Mouse (Mus musculus) liver, postnatal 0 days (tissue): ENCODE results near the gene Zfp160.

Experiments used
- CTCF ChIP-seq: sonication (generic); IDR thresholded peaks from 2 replicates; pipeline ENCODE4 v1.5.1; 2016; ENCODE audit warnings: antibody characterized with exemption, low read depth
- EP300 ChIP-seq: IDR thresholded peaks from 2 replicates; pipeline ENCODE4 v1.6.1; 2016; ENCODE audit warnings: antibody characterized with exemption, low read depth, mild to moderate bottlenecking

DNA sequence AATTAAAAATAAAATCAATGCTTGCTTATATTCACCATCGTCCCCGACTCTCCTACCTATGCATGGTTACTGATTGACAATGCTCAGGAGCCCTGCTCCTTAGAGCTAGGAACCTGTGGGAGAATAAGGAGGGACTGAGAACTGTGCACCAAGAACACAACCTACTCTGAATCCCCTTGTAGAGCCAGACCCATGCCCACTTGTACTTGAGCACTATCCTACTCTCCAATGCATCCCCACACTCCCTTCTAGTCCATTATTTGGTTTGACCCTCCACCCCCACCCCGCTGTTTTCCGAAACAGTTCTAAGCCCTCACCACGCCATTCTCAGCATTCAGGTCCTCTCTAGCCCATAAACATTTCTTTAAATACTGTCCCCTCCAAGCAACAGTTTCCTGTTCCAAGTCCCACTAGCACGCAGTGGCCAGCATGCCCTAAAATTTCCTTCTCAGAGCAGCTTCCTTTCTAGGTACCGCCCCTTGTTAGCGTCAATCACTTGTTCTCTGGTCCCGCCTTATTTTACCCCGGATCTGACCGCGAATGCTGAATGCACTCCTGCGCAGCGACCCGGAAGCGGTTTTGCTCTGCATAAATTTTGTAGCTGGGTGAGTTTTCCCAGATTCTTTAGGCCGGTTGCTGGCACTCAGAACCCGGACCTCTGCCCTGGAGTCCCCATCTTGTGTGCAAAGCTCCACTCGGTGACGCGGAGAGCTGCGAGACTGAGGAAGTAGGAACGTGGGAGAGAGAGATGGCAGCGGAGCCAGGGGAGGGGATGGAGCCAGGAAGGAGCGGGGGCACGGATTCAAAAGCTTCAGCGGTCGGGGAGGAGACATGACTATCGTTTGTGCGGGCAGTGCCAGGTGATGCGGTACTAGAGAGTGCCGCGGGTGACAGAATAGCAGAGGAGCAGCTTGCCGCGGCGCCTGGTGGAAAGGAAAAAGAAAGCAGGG, at the start of gene Zfp160:
- TF ChIP-seq CTCF (0 out of 2 replicates have a peak, but pooled peaks have one; percentile 1), EP300 (peak; percentile 35; the same call in 1 of the 2 replicates)
